Mouse (Mus musculus) cerebellum, postnatal 4 days (tissue): ENCODE data around the gene Myo10.
A peak's percentile ranks its signal among the peaks of the same experiment; 100 is the strongest.
"Not testable (repeated sequence)": the region's sequence is repeated elsewhere in the genome, so short reads cannot be mapped to it uniquely, and the experiment has no call there.

Source experiments
- DNase-seq, 2 experiments: peaks; one replicate each; pipeline ENCODE4 v3.0.0; 2022; ENCODE audit warnings: low spot score in 2 of 2, mixed read lengths in 1 of 2

Gene Myo10

GRCm38 (mm10) chr15:25692254-25692950 lies 70.1 kb downstream of the Myo10 start:
- DNase-seq: no peak

DNA sequence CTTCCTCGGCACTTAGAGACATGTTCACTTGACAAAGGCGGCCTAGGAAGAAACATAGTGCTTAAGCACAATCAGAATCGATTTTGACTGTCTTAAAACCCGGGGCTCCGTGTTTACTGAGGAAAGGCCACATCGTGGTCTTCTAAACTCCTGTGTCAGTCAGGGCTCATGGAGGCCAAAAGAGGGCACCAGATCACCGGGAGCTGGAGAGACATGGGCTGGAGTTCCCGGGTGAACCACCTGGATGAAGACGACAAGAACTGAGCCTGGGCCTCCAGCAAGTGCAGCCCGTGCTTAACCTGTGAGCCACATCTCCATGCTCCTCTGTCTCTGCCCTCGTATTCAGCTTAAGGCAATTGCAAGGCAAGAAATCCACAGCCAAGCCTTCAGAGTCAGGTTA lies 71.4 kb downstream of the Myo10 start:
- DNase-seq: no peak

GRCm38 (mm10) chr15:25694749-25695148 lies 72.4 kb downstream of the Myo10 start:
- no peak for DNase-seq

- DNase-seq: no peak
Observed at GRCm38 (mm10) chr15:25695253-25695652, 72.9 kb downstream of the Myo10 start.

- no peak for DNase-seq
Observed at GRCm38 (mm10) chr15:25695883-25696282, 73.6 kb downstream of the Myo10 start.

- no peak for DNase-seq
Observed at GRCm38 (mm10) chr15:25696660-25697059, 74.3 kb downstream of the Myo10 start.

DNA sequence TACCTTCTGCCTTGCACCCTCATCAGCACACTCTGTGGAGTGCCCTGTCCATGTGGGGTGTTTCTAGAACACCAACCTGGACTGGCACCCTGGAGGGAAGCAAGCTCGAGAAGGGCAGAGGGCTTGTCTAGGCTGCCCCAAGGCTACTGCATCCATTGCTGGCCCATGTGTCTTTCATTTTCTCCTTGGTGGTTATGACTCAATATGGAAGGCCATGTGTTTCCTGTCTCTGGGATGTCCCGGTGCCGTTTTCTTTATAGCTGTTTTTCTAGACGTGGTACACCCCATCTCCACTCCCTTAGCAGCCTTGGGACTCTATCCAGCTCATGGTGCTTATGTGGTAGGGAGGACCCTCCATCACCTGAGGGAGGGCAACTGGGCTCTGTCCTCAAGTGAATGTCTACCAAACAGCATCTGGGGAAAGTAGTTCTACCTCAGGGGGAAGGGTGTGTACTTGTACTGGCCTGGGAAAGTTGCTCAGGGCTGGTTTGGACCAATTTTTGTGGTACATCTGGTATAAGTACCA lies 76.8 kb downstream of the Myo10 start:
- no peak for DNase-seq

- no peak for DNase-seq
Observed at GRCm38 (mm10) chr15:25702602-25703001, 80.3 kb downstream of the Myo10 start.

DNA sequence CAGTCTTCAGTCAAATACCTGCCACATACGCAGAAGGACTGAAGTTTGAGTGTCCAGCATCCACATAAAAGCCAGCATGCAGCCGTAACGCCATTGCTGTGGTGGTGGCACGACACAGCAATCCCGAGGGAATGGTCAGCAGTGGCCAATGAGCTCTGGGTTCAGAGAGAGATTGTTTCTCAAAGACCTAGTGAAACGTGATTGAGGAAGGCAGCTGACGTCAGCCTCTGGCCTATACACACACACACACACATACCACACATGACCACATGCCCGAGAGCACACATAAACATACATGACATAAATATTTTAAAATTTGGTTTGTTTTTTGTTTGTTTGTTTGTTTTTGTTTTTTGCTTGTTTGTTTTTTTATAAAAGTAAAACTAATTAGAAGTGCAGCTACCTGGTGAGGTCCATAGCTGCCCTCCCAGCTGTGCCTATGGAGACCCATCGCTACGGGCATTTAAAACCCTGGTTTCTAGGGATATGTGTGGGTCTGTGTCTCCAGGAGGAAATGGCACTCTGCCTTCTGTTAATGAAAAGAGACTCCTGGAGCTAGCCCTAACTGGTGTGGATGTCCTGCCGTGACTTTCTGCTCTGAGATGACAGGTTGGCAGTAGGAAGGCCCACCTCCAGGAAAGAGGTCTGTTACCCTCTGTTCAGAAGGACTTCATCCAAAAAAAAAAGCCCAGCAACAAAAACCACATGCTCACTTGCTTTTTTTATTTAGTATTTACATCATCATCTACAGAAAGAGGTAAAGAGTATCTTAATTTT lies 82.7 kb downstream of the Myo10 start:
- DNase-seq: no peak

GRCm38 (mm10) chr15:25706874-25707554 lies 84.7 kb downstream of the Myo10 start:
- no peak for DNase-seq

DNA sequence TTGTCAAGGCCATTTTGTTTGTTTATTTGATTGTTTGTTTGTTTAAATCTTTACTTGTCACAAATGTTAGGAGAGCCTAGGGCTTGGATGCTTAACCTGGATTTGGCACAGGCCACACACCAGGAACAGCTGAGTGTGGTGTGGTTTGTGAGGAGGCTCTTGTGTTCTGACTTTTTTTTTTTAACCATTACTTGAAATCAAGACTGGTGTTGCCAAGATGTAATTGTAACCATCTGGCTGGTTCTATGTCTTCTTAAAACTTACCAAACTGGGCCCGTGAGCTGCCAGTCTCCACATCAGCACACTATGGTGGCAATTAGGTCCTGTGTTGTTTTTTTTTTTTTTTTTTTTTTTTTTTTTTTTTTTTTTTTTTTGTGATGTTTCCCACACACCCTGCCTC lies 85.6 kb downstream of the Myo10 start:
- no peak for DNase-seq

DNA sequence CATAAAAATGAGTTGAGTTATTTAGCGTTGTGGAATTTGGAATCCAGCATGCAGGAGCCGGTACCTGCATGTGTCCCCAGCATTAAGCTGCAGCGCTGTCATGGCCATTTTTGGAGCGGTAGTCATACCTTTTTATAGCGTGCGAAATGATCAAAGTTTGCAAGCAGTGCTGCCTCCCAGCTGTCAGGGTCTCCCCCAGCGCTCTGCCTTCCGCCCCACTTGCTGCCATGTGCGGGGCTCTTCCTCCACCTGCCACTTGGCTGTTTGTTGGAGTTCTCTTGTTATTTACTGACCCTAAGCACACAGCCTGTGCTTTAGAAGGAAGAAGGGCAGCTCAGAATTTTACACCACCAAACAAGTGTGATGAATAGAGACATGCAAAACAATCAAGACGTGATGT lies 88.6 kb downstream of the Myo10 start:
- DNase-seq: no peak

- no peak for DNase-seq
Observed at GRCm38 (mm10) chr15:25712877-25713276, 90.6 kb downstream of the Myo10 start.

- peak in 1 of 2 experiments; percentile 63 for DNase-seq
Observed at GRCm38 (mm10) chr15:25713587-25714361, 91.4 kb downstream of the Myo10 start.

- peak in 1 of 2 experiments; percentile 61 for DNase-seq
Observed at GRCm38 (mm10) chr15:25715218-25715995, 93.1 kb downstream of the Myo10 start.

GRCm38 (mm10) chr15:25715996-25716395 lies 93.7 kb downstream of the Myo10 start:
- peak in 1 of 2 experiments; percentile 36 for DNase-seq

DNA sequence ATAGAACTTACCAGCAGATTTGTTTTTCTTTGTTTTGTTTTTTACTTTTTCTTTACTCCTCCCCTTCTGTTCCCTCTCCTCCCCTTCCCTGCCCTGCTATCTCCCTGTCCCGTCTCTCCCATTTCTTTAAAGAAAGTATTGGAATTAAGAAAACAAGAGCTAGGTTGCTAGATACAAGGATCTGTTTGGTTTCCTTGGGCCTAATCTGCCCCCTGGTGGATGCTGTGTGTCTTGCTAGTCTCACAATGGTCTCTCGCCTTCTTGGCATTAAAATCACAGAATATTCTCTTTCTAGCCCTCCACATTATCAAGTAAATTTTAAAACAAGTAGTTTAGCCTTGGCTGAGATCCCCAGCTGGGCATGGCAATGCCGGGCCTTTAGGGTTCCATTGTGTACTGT lies 94.7 kb downstream of the Myo10 start:
- peak; percentile 80 to 88 for DNase-seq

GRCm38 (mm10) chr15:25718104-25718503 lies 95.8 kb downstream of the Myo10 start:
- DNase-seq: not testable (repeated sequence)

DNA sequence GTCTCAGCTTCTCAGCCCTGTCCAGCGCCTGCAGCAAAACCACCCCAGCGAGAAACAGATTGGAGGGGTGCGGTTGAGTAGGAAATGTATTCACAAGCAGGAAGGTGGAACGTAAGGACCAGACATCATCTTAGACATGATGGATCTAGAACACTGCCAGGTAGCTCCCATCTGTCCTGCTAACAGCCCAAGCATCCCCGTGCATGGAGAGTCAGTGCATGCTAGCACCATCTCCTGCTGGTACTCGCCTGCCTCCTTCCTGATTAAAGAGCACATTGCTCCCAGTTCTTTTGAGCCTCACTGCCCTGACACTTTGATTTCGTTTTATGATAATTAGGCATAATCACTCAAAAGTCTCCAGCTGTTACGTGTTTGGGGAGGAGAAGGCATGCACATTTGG lies 96.9 kb downstream of the Myo10 start:
- DNase-seq: no peak

DNA sequence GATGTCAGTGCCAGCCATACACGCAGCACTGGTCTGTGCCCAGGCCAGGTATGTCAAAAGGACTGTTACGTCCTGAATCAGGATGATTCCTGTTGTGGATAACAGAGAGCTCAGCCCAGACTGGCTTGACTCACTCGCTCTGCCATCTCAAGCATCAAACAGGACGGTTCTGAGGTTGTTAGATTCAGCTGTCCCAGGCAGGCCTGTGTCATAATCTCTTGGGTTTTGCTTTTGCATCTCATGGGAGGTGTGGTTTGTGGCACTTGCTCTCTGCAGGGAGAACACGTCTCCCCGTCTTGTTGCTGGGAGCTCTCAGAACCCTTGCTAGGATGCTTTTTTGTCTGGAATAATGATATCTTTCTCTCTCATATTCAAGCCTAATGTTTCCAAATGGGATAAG lies 97.9 kb downstream of the Myo10 start:
- no peak for DNase-seq
